Mouse (Mus musculus): ENCODE data around the gene Ttll6.
A peak's percentile ranks its signal among the peaks of the same experiment; 100 is the strongest.
"Not testable (repeated sequence)": the region's sequence is repeated elsewhere in the genome, so short reads cannot be mapped to it uniquely, and the experiment has no call there.

The Ttll6 gene

DNA sequence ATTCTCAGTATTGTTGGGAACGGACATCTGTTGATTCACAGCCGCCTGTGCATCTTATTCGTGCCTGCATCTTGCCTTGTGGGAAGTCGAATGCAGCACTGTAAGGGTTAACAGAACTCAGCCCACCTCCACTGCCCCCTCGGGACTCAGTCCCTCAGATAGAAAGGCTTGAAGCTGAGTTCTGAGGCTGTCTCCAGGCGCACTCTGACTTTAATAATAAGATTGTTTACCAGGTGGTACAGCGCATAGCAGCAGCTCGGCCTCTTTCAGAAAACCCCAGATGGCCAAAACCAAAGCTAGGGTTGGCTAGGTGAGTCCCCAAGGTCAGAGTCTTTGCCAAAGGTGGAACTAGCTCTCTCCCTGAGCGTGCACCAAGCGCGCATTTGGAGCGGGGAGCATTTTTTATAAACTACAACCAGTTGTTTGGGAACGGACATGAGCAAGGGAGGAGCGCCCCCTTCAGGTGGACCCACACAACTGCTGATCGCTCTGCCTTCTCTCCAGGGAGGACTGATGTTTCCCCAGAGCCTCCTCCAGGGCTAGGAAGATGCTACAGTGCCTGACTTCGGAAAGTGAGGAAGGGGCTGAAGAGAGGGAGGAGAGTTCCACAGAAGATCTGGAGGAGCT is at the start of gene Ttll6:
Ttll6 (plus strand) TSS at position 548 of the 627 bp plus-strand sequence.
- peak in 1 of 2 experiments; percentile 2 for DNase-seq (ENCODE audit: low spot score in 2 of 2)

DNA sequence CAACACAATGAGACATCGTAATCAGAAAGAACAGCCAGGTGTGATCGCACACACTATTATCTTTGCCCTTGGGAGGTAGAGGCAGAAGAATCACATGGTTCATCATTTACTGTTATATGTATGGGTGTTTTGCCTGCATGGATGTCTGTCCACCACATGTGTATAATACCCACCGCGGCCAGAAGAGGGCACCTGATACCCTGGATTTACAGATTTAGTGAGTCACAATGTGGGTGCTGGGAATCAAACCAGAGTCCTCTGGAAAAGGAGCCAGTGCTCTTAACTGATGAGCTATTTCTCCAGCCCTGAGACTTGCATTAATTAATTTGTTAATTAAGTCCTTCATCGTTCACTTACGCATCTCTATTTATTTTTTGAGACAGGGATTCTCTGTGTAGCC is 45.6 kb upstream of the Ttll6 start:
- no peak for DNase-seq (ENCODE audit: low spot score in 2 of 2)

- DNase-seq (ENCODE audit: low spot score in 2 of 2): no peak
Measured at GRCm38 (mm10) chr11:96091073-96091472, 42.5 kb upstream of the Ttll6 start.

- no peak for DNase-seq (ENCODE audit: low spot score in 2 of 2)
Measured at GRCm38 (mm10) chr11:96092674-96093291, 40.8 kb upstream of the Ttll6 start.

GRCm38 (mm10) chr11:96093361-96093760 is 40.2 kb upstream of the Ttll6 start:
- no peak for DNase-seq (ENCODE audit: low spot score in 2 of 2)

DNA sequence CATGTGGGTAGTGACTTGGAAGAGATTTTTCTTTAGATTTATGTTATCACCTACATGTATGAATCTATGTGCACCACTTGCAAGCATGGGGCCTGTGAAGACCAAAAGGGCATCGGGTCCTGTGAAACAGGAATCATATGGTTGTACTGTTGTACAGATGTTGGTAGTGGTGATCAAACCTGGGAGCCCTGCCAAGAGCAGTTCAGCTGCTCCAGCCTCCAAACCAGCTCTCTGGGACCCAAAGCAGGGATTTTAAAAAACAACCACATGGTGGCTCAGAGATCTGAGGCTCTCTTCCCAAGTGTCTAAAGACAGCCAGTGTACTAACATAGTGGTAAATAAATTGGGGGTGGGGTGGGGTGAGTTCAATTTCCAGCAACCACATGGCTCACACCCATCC is 25.2 kb upstream of the Ttll6 start:
- no peak for DNase-seq (ENCODE audit: low spot score in 2 of 2)

DNA sequence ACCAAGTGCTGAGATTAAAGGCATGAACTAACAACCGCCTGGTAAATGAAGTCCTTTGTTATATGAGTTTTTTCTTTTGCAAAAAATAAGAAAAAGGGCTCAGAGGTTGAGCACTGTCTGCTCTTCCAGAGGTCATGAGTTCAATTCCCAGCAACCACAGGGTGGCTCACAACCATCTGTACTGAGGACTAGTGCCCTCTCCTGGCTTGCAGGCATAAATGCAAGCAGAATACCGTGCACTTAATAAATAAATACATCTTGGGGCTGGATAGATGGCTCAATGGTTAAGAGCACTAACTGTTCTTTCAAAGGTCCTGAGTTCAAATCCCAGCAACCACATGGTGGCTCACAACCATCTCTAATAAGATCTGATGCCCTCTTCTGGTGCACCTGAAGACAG is 22.6 kb upstream of the Ttll6 start:
- DNase-seq (ENCODE audit: low spot score in 2 of 2): not testable (repeated sequence)

DNA sequence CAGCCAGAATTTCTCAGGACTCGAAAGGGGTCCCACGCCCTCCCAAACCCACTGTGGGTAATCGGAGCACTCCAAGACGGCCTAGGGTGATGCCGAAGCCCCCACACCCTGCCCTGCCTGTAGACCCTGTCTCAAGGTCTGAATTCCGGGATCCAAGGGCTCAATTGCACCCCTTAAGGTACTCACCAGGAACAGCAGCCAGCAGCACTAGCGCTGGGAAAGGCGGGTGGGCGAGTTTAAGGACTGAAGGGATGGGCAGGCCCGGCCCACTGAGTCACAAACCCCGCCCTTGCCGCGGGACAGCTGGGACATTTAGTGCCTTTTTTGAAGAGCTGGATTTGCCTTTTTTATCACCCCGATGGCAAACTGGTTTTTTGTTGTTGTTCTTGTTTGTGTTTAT is 21.8 kb upstream of the Ttll6 start, which contains the start of gene Calcoco2:
Calcoco2 (minus strand) TSS at position 214 of the 400 bp plus-strand sequence.
- no peak for DNase-seq (ENCODE audit: low spot score in 2 of 2)

DNA sequence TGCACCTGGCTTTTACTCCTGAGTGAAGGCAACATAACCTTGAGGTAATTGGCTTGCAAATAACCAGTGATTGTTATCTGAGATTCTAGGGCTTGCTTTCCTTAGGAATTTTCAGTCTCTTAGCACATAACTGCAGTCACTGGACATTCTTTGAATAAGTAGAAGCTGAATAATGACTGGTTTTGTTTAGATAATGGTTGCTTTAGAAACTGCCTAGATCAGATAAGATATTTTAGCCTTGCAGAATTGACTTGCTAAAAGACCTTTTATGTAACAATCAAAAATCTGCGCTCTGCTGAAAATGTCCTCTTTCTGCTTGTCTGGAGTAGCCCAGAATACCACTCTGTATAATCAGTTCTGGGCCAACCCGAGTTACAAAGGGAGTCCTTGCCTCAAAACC is 19.5 kb upstream of the Ttll6 start:
- DNase-seq (ENCODE audit: low spot score in 2 of 2): no peak

DNA sequence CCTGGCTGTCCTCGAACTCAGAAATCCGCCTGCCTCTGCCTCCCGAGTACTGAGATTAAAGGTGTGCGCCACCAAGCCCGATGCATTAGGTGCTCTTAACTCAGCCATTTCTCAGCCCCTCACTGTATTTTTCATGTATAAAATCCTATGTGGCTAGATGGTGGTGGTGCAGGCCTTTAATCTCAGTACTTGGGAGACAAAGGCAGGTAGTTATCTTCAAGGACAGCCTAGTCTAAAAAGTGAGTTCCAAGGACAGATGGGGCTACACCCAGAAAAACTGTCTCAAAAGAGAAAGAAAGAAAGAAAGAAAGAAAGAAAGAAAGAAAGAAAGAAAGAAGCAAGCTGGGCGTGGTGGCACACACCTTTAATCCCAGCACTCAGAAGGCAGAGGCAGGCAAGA is 18.2 kb upstream of the Ttll6 start:
- DNase-seq (ENCODE audit: low spot score in 2 of 2): no peak

DNA sequence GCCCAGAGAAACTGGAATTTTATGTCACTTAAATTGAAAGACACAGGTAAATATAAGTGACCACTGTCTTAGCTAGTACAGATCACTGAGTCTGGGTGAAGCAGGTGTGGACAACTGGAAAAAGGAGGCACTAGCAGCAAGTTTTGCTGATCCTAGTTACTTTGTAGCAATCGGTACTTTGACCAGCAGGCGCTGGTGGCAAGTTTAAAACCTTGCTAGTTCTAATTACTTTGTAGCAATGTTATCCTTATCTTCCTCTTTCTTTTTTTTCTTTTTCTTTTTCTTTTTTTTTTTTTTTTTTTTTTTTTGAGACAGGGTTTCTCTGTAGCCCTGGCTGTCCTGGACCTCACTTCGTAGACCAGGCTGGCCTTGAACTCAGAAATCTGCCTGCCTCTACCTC is 17.5 kb upstream of the Ttll6 start:
- DNase-seq (ENCODE audit: low spot score in 2 of 2): no peak

DNA sequence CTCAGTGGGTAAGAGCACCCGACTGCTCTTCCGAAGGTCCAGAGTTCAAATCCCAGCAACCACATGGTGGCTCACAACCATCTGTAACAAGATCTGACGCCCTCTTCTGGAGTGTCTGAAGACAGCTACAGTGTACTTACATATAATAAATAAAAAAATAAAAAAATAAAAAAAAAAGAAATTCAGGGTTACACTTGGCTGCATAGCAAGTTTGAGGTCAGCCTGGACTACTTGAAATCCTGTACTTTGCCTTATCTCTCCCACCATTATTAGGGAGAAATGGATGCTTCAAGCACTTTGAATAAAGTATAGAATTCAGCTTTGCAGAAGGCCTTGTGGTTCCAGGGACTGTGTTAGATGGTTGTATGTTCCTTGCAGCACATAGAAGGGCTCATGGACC is 16.7 kb upstream of the Ttll6 start:
- not testable (repeated sequence) for DNase-seq (ENCODE audit: low spot score in 2 of 2)

GRCm38 (mm10) chr11:96119401-96119800 is 14.2 kb upstream of the Ttll6 start:
- DNase-seq (ENCODE audit: low spot score in 2 of 2): no peak

DNA sequence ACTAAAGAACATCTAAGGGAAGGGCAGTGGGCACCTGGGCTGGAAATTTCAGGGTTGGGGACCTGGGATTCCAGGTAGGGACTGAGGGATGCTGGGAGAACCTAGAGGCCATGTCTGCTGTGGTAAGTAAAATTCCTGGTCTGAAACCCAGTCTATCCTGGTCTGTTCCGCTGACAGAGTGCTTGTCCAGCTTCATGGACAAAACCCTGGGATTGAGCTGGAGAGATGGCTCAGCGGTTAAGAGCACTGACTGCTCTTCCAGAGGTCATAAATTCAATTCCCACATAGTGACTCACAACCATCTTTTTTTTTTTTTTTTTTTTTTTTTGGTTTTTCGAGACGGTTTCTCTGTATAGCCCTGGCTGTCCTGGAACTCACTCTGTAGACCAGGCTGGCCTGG is 10.8 kb upstream of the Ttll6 start:
- not testable (repeated sequence) for DNase-seq (ENCODE audit: low spot score in 2 of 2)

DNA sequence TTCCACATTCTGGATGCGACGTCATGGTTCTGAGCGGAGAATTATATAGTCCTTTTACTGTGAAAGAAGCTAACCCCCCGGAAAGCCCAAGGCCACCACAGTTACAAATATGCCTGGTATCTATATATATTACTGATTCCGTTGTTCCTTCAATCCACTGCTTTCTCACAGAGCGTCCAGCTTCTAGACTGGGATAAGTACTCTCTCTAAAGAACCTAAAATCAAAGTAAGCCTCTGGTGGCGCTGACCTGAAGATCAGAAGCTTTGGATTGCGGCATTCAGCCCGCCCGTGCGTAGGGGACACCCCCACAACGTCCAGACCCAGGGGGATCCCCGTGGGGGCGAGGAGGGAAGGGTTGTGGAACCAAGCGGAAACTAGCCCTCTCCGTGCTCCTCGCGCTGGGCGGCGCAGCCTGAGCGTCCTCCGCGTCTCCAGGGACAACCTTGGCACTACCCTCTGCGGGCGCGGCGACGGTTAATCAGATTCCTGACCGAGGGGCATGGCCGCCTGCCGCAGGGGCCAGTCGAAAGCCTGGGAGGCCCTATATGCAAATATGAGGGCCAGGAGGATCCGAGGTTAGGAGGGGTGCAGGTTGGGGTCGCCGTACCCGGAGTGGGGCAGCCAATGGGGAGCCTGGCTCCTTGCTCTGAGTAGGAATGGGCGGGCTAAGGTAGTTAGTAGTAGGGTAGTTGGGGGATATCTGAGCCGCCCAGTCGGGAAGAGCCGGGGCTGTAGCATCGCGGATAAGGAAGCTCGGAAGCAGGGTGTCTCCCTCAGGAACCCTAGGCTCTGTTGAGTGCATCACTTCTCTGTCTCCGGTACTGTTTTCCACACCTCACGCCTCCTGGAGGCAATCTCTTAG is 9.3 kb upstream of the Ttll6 start:
- no peak for DNase-seq (ENCODE audit: low spot score in 2 of 2)

GRCm38 (mm10) chr11:96130606-96131005 is 3.0 kb upstream of the Ttll6 start:
- no peak for DNase-seq (ENCODE audit: low spot score in 2 of 2)

DNA sequence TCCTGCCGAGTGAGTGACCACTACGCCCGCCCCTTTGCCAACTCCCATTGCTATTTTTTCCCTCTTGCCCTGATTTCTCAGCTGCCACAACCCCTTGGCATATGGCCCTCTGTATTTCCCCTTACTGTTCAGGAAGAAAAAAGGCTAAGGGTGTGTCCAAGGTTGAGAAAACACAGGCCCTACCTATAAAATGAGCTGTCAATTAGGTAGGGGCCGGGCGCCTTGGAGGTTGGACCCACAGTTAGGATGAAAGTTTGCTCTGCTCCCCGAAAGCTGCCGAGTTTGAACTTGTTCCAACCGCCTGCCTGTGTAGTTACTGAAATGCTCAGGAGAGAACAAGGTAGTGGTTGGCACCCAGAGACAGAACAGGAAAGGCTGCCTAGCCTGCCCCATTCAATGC is 2.3 kb downstream of the Ttll6 start:
- no peak for DNase-seq (ENCODE audit: low spot score in 2 of 2)

DNA sequence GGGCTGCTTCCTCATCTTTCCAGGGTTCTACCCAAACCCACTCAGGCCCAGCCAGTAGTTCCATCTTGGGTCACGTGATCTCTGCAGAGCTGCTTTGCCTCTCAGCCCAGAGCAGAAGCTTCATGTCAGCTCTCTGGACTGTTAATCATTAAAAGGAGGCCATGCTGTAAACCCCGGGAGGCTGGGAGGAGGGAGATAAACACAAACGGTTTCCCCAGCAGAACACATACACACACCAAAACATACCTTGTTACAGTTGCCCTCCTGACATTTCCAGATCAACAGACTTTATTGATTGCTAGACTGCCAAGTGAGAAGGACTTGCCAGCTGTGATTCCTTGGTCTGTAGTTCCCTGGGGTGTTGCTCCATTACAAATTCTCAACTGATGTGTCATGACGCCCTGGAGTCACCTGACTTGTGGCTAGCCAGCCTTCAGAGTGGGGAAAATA is 7.2 kb downstream of the Ttll6 start:
- no peak for DNase-seq (ENCODE audit: low spot score in 2 of 2)

DNA sequence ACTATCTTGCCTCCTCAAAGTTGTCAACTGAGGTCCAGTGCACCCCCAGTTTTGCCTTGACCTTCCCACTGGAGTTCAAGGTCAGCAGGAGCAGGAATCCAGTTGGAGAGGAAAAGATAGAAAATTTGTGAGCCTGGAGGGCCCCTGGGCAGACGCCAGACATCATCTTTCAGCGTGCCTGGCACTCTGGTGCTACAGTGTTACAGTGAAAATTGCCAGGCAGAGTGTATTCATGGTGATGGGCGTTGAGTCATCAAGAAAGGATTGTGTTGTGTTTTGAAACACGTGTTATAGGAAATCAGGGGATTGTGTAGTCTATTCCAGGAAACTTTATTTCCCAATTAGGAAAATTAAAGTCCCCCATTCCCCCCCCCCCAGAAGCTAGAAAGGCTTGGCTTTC is 10.2 kb downstream of the Ttll6 start:
- DNase-seq (ENCODE audit: low spot score in 2 of 2): no peak

GRCm38 (mm10) chr11:96145622-96146270 is 12.2 kb downstream of the Ttll6 start:
- DNase-seq (ENCODE audit: low spot score in 2 of 2): peak; percentile 18 to 31

DNA sequence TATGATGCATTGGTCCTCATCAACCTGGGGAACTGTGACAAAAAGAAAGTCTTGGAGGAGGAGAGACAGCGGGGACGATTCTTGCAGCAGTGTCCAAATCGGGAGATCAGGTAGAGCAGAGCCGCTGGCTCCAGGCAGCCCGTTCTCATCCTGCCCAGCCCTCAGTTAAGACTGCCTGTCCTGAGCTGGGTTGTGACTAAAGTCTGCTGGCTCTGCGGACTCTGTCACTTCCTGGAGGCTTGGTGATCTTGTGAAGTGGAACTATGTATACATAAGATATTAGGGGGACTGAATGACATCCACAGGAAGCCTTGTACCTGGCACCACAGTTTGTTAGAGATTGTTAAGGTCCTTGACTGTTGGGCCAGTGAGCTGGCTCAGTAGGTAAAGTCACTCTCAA is 13.9 kb downstream of the Ttll6 start:
- DNase-seq (ENCODE audit: low spot score in 2 of 2): no peak

DNA sequence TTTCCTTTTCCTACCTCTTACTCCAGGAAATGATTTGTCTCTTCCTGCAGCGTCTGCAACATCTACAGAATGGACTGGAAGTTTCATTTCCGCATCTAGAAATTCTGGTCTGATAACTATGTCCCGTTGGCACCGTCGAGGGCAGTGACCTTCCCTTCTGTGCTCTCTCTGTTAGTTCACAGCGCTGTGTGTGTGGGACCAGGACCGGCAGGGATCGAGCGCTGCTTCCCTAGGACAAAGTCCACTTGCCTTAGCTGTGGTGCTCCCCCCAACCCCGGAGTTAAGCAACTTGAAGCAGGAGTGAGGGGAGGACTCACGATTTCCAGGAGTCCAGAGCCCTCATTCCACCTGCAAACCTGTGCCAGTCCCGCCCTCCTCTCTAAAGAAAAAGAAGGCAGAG is 31.2 kb downstream of the Ttll6 start:
- no peak for DNase-seq (ENCODE audit: low spot score in 2 of 2)

Measured in right cerebral cortex, postnatal 36 days (tissue).